Mouse (Mus musculus): ENCODE data around the gene Prdm16. TPM values are rescaled to one million over a fixed set of nuclear protein-coding genes. Genes with fewer than 3 reads are reported as not detected.

Prdm16 gene
- polyA plus RNA-seq, 1 experiment from 2014 or later: 2.0 TPM

- no peak for ATAC-seq (ENCODE audit: insufficient read depth)
- 11% methylated on average over 6 of the region's 6 CpGs for WGBS (ENCODE audit: insufficient replicate concordance)
- no peaks in the 10 kb centered on the region for H3K36me3 ChIP-seq (replicated peaks)
- H3K27me3 ChIP-seq: no peaks in the 10 kb centered on the region
- H3K9me3 ChIP-seq (replicated peaks): no peaks in the 10 kb centered on the region
- H3K4me2 ChIP-seq: no peak overlapping the region
- H3K9ac ChIP-seq: no peak overlapping the region
- no peak overlapping the region for H3K4me3 ChIP-seq (replicated peaks)
- no peak overlapping the region for H3K27ac ChIP-seq (replicated peaks)
- peaks cover 4% of the 10 kb centered on the region; the same call in 1 of the 2 replicates for H3K4me1 ChIP-seq (replicated peaks)
These were observed 307.8 kb downstream of the Prdm16 start for GRCm38 (mm10) chr4:154328836-154329235.

GRCm38 (mm10) chr4:154328431-154328830 lies 308.2 kb downstream of the Prdm16 start:
- 16% methylated on average over 12 of the region's 20 CpGs for WGBS (ENCODE audit: insufficient replicate concordance)
- Histone ChIP-seq H3K4me2 (no peak overlapping the region), H3K4me1 (replicated peaks) (peaks cover 4% of the 10 kb centered on the region; the same call in 1 of the 2 replicates), H3K27ac (replicated peaks) (no peak overlapping the region), H3K4me3 (replicated peaks) (no peak overlapping the region), H3K9me3 (replicated peaks) (no peaks in the 10 kb centered on the region), H3K9ac (no peak overlapping the region), H3K36me3 (replicated peaks) (no peaks in the 10 kb centered on the region), H3K27me3 (no peaks in the 10 kb centered on the region)
- no peak for ATAC-seq (ENCODE audit: insufficient read depth)

GRCm38 (mm10) chr4:154325410-154325809 lies 311.3 kb downstream of the Prdm16 start:
- Histone ChIP-seq H3K27me3 (no peaks in the 10 kb centered on the region), H3K9ac (no peak overlapping the region), H3K36me3 (replicated peaks) (no peaks in the 10 kb centered on the region), H3K4me2 (no peak overlapping the region), H3K27ac (replicated peaks) (no peak overlapping the region), H3K9me3 (replicated peaks) (no peaks in the 10 kb centered on the region), H3K4me3 (replicated peaks) (no peak overlapping the region), H3K4me1 (replicated peaks) (peaks cover 4% of the 10 kb centered on the region; the same call in 1 of the 2 replicates)
- 49% methylated on average over 4 of the region's 4 CpGs for WGBS (ENCODE audit: insufficient replicate concordance)
- no peak for ATAC-seq (ENCODE audit: insufficient read depth)

- no peak overlapping the region for H3K27ac ChIP-seq (replicated peaks)
- H3K4me1 ChIP-seq (replicated peaks): no peaks in the 10 kb centered on the region
- no peak for ATAC-seq (ENCODE audit: insufficient read depth)
- H3K9ac ChIP-seq: no peak overlapping the region
- no peaks in the 10 kb centered on the region for H3K36me3 ChIP-seq (replicated peaks)
- no peak overlapping the region for H3K4me3 ChIP-seq (replicated peaks)
- H3K4me2 ChIP-seq: no peak overlapping the region
- 66% methylated on average over 11 of the region's 11 CpGs for WGBS (ENCODE audit: insufficient replicate concordance)
- H3K9me3 ChIP-seq (replicated peaks): no peaks in the 10 kb centered on the region
- H3K27me3 ChIP-seq: no peaks in the 10 kb centered on the region
These were observed 323.1 kb downstream of the Prdm16 start for GRCm38 (mm10) chr4:154313622-154313967.

- Histone ChIP-seq H3K4me2 (no peak overlapping the region), H3K9me3 (replicated peaks) (no peaks in the 10 kb centered on the region), H3K4me3 (replicated peaks) (no peak overlapping the region), H3K9ac (no peak overlapping the region), H3K4me1 (replicated peaks) (no peaks in the 10 kb centered on the region), H3K36me3 (replicated peaks) (no peaks in the 10 kb centered on the region), H3K27me3 (no peaks in the 10 kb centered on the region), H3K27ac (replicated peaks) (no peak overlapping the region)
- no peak for ATAC-seq (ENCODE audit: insufficient read depth)
- 48% methylated on average over 4 of the region's 4 CpGs for WGBS (ENCODE audit: insufficient replicate concordance)
These were observed 323.6 kb downstream of the Prdm16 start for GRCm38 (mm10) chr4:154312935-154313621.

- no peaks in the 10 kb centered on the region for H3K36me3 ChIP-seq (replicated peaks)
- no peak overlapping the region for H3K9ac ChIP-seq
- H3K27ac ChIP-seq (replicated peaks): no peak overlapping the region
- no peaks in the 10 kb centered on the region for H3K9me3 ChIP-seq (replicated peaks)
- H3K4me2 ChIP-seq: no peak overlapping the region
- no peaks in the 10 kb centered on the region for H3K27me3 ChIP-seq
- no peak; the same call in 1 of the 2 replicates for ATAC-seq (ENCODE audit: insufficient read depth)
- 47% methylated on average over 2 of the region's 2 CpGs for WGBS (ENCODE audit: insufficient replicate concordance)
- H3K4me3 ChIP-seq (replicated peaks): no peak overlapping the region
- H3K4me1 ChIP-seq (replicated peaks): no peaks in the 10 kb centered on the region
These were observed 324.4 kb downstream of the Prdm16 start for GRCm38 (mm10) chr4:154312143-154312812.

- Histone ChIP-seq H3K36me3 (replicated peaks) (no peaks in the 10 kb centered on the region), H3K27ac (replicated peaks) (no peak overlapping the region), H3K27me3 (no peaks in the 10 kb centered on the region), H3K9me3 (replicated peaks) (no peaks in the 10 kb centered on the region), H3K9ac (no peak overlapping the region), H3K4me2 (no peak overlapping the region), H3K4me1 (replicated peaks) (no peaks in the 10 kb centered on the region), H3K4me3 (replicated peaks) (no peak overlapping the region)
- ATAC-seq (ENCODE audit: insufficient read depth): no peak
- 50% methylated on average over 9 of the region's 9 CpGs for WGBS (ENCODE audit: insufficient replicate concordance)
These were observed 326.0 kb downstream of the Prdm16 start for GRCm38 (mm10) chr4:154310576-154311262.

- H3K9me3 ChIP-seq (replicated peaks): no peaks in the 10 kb centered on the region
- no peak overlapping the region for H3K4me2 ChIP-seq
- H3K36me3 ChIP-seq (replicated peaks): no peaks in the 10 kb centered on the region
- H3K4me1 ChIP-seq (replicated peaks): no peaks in the 10 kb centered on the region
- H3K9ac ChIP-seq: no peak overlapping the region
- no peak for ATAC-seq (ENCODE audit: insufficient read depth)
- no peak overlapping the region for H3K27ac ChIP-seq (replicated peaks)
- WGBS (ENCODE audit: insufficient replicate concordance): 30% methylated on average over 2 of the region's 2 CpGs
- no peak overlapping the region for H3K4me3 ChIP-seq (replicated peaks)
- H3K27me3 ChIP-seq: no peaks in the 10 kb centered on the region
These were observed 327.5 kb downstream of the Prdm16 start for GRCm38 (mm10) chr4:154309131-154309530.

GRCm38 (mm10) chr4:154301466-154301881 lies 335.2 kb downstream of the Prdm16 start, which contains the start of gene Arhgef16:
Arhgef16 (minus strand) TSS chr4:154301676.
- H3K9me3 ChIP-seq (replicated peaks): no peaks in the 10 kb centered on the region
- WGBS (ENCODE audit: insufficient replicate concordance): 13% methylated on average over 7 of the region's 7 CpGs
- ATAC-seq (ENCODE audit: insufficient read depth): no peak
- H3K4me2 ChIP-seq: no peak within 1 kb of the TSS; the same call in 1 of the 2 replicates
- peaks cover 6% of the 10 kb centered on the region; the same call in 1 of the 2 replicates for H3K4me1 ChIP-seq (replicated peaks)
- H3K36me3 ChIP-seq (replicated peaks): no peaks in the 10 kb centered on the region
- H3K27me3 ChIP-seq: peaks cover 39% of the 10 kb centered on the region
- H3K27ac ChIP-seq (replicated peaks): no peak within 1 kb of the TSS
- H3K4me3 ChIP-seq (replicated peaks): no peak within 1 kb of the TSS
- H3K9ac ChIP-seq: no peak within 1 kb of the TSS

- peak; percentile 43 for ATAC-seq (ENCODE audit: insufficient read depth)
- H3K9me3 ChIP-seq (replicated peaks): no peaks in the 10 kb centered on the region
- H3K4me1 ChIP-seq (replicated peaks): peaks cover 6% of the 10 kb centered on the region; the same call in 1 of the 2 replicates
- H3K4me2 ChIP-seq: peak overlapping the region; percentile 50
- no peak overlapping the region; the same call in 1 of the 2 replicates for H3K27ac ChIP-seq (replicated peaks)
- 2% methylated on average over 60 of the region's 66 CpGs for WGBS (ENCODE audit: insufficient replicate concordance)
- no peaks in the 10 kb centered on the region for H3K36me3 ChIP-seq (replicated peaks)
- H3K4me3 ChIP-seq (replicated peaks): peak overlapping the region; percentile 53
- peak overlapping the region; percentile 35; the same call in 1 of the 2 replicates for H3K9ac ChIP-seq
- H3K27me3 ChIP-seq: peaks cover 39% of the 10 kb centered on the region
These were observed 337.0 kb downstream of the Prdm16 start for GRCm38 (mm10) chr4:154299541-154300271.

Data from liver, embryonic 15.5 days (tissue).